Mouse (Mus musculus): ENCODE data around the gene Notch1. TPM values are rescaled to one million over a fixed set of nuclear protein-coding genes. Genes with fewer than 3 reads are reported as not detected.

Notch1 gene
- total RNA-seq, 2 experiments from 2014 or later, result 23.8 to 23.9 TPM

GRCm38 (mm10) chr2:26496451-26496850 lies 20.0 kb downstream of the Notch1 start:
- intact Hi-C loops (cut with DNase I), result no loop called here
- DNase-seq (ENCODE audit: extremely low spot score in 1 of 2, low spot score in 2 of 2), result no peak
- H3K4me3 ChIP-seq, result no peak overlapping the region
- H3K27ac ChIP-seq, result peak overlapping the region; percentile 28; the same call in 1 of the 2 replicates
- TF ChIP-seq CTCF (IDR thresholded peaks at IDR 0.05), result no peak

DNA sequence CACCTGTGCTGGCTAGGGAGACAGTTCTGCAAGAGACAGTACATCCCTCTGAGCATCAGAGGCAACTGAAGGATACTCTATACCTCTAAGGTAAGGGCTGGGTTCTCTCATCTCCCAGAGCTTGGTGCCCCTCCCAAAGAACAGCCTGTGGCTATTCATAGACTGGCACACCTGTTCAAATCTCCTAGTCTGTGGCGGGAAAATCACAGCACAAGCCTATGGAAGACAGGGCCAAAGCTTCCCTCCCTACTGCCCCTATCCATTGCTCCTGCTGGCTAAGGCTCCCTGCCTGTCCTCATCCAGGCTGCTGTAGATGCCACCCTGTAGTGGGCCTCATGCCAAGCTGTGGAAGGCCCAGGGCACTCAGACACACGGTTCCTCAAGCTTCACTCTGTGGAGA lies 20.8 kb downstream of the Notch1 start:
- no peak for DNase-seq (ENCODE audit: extremely low spot score in 1 of 2, low spot score in 2 of 2)
- Histone ChIP-seq H3K4me3 (no peak overlapping the region), H3K27ac (no peak overlapping the region; the same call in 1 of the 2 replicates)
- TF ChIP-seq CTCF (IDR thresholded peaks at IDR 0.05), result no peak
- intact Hi-C loops (cut with DNase I), result no loop called here

DNA sequence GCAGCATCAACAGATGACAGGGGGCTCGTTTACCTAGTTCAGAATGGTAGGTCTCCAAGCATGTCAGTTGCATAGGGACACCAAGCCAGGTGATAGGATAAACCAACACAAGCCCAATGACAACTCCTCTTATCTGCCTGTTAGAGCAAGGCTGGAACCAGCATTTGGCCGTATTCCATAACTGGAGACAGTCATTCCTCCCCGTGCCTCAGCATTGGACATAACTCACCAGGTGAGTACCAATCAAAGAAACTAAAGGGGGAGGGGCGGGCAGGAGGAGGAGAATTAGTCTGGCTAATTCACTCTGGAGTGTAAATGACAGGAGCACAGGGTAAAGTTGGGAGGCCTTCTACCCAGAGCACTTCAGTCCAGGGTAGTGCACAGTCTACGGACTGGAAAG lies 21.5 kb downstream of the Notch1 start:
- no peak for DNase-seq (ENCODE audit: extremely low spot score in 1 of 2, low spot score in 2 of 2)
- Histone ChIP-seq H3K4me3 (no peak overlapping the region), H3K27ac (no peak overlapping the region)
- TF ChIP-seq CTCF (IDR thresholded peaks at IDR 0.05), result no peak
- intact Hi-C loops (cut with DNase I), result no loop called here

- intact Hi-C loops (cut with DNase I), result no loop called here
- no peak for DNase-seq (ENCODE audit: extremely low spot score in 1 of 2, low spot score in 2 of 2)
- no peak overlapping the region for H3K27ac ChIP-seq
- TF ChIP-seq CTCF (IDR thresholded peaks at IDR 0.05), result no peak
- no peak overlapping the region for H3K4me3 ChIP-seq
Measured at GRCm38 (mm10) chr2:26494396-26494795, 22.1 kb downstream of the Notch1 start.

GRCm38 (mm10) chr2:26493021-26493781 lies 23.3 kb downstream of the Notch1 start:
- Histone ChIP-seq H3K27ac (peak overlapping the region; percentile 56), H3K4me3 (0 out of 2 replicates have a peak overlapping the region, but pooled peaks have one; percentile 14)
- DNase-seq (ENCODE audit: extremely low spot score in 1 of 2, low spot score in 2 of 2), result no peak
- TF ChIP-seq CTCF (IDR thresholded peaks at IDR 0.05), result no peak
- intact Hi-C loops (cut with DNase I), result no loop called here

DNA sequence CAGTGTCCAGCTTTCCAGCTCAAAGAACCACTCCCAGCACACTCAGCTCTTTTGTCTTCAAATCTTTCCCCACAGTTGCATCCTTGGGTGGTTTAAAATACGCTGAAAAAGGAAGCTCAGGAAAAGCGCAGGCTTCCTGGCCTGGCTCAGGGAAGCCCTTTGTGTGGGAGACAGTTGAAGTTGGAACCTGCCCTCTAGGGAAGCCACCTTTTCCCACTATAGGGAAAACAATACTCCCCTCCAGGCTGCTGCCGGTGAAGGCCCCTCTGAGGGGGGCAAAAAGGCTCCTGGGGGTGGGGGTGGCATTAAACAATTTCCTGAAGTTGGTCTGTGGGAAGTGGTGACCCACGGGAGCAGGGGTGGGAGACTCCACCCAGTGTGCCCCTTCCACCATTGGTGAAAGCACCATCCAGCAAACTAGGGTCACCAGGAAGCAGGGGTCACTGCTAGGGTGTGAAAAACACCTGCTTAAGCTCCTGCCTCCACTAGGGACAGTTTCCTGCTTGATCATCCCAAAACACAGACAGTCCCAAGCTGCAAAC lies 25.6 kb downstream of the Notch1 start:
- TF ChIP-seq CTCF (IDR thresholded peaks at IDR 0.05), result no peak
- intact Hi-C loops (cut with DNase I), result no loop called here
- H3K27ac ChIP-seq, result peak overlapping the region; percentile 51
- DNase-seq (ENCODE audit: extremely low spot score in 1 of 2, low spot score in 2 of 2), result no peak
- H3K4me3 ChIP-seq, result no peak overlapping the region

GRCm38 (mm10) chr2:26488535-26489135 lies 27.8 kb downstream of the Notch1 start:
- Histone ChIP-seq H3K27ac (peak overlapping the region; percentile 68; the same call in 1 of the 2 replicates), H3K4me3 (no peak overlapping the region)
- no peak for TF ChIP-seq CTCF (IDR thresholded peaks at IDR 0.05)
- no peak for DNase-seq (ENCODE audit: extremely low spot score in 1 of 2, low spot score in 2 of 2)
- intact Hi-C loops (cut with DNase I), result no loop called here

DNA sequence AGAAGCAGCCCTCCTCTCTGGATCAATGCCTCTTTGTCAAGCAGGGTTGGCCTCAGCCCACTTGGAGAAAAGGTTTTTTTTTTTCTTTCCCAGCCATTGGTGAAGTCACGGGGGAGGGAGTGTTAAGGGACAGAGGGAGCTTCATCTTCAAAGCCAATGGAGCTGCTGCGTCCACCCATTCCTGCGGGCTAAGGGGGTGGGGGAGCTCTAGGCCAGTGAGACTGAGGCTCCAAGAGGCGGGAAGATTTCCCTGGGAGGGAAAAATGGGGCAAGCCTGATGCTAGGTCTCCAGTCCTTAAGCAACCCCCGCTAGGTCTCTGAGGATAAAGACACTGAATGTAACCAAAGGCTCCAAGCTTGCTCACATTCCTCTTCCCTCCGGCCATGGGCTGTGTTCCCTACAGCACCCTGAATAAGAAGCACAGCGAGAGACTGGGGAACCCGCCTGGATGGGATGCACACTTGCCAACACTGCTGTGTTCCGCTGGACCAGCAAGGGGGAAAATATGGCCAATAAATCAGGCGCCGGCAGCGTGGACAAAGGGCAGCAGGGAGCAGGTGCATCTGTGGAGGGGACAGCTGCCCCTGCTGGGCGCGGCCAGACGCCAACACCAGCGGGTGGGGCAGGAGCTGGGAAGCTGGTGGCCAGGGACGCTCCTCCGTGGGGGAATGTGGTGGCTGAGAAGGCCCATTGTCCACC lies 29.0 kb downstream of the Notch1 start:
- Histone ChIP-seq H3K27ac (peak overlapping the region; percentile 68; the same call in 1 of the 2 replicates), H3K4me3 (0 out of 2 replicates have a peak overlapping the region, but pooled peaks have one; percentile 5)
- intact Hi-C loops (cut with DNase I), result loop anchor here (1.0 kb wide), 1 partner anchor 13 kb away; no protein-coding TSS in a partner anchor
- DNase-seq (ENCODE audit: extremely low spot score in 1 of 2, low spot score in 2 of 2), result peak; percentile 36 to 56
- TF ChIP-seq CTCF (IDR thresholded peaks at IDR 0.05), result no peak; the same call in 1 of the 2 replicates

GRCm38 (mm10) chr2:26486835-26487321 lies 29.6 kb downstream of the Notch1 start:
- Histone ChIP-seq H3K27ac (peak overlapping the region; percentile 40; the same call in 1 of the 2 replicates), H3K4me3 (no peak overlapping the region)
- intact Hi-C loops (cut with DNase I), result loop anchor here (1.0 kb wide), 1 partner anchor 13 kb away; no protein-coding TSS in a partner anchor
- no peak for DNase-seq (ENCODE audit: extremely low spot score in 1 of 2, low spot score in 2 of 2)
- no peak for TF ChIP-seq CTCF (IDR thresholded peaks at IDR 0.05)

DNA sequence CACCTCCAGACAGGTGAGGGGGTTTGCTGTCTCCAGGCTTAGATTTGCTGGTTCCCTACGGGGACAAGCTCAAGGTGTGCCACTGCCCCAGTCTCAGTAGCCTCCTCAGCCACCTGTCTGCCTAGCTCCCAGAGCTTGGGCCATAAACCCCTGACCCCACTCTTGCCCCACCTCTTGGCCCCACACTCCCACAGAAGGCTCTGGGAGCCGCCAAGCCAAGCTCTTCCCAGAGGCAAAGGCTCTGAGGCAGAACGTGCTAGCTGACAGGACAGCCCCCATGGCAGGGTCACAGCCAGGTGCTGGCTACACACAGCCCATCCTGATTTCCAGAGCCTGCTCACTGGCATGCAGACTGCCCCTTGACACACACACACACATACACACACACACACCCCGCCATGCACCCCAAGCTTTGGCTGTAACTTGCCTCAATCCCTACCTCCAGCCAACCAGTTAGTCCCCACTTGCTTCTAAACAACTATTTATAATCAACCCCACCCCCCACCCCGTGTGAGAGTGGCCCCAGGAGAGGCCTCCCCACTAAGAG lies 30.1 kb downstream of the Notch1 start:
- no peak for TF ChIP-seq CTCF (IDR thresholded peaks at IDR 0.05)
- DNase-seq (ENCODE audit: extremely low spot score in 1 of 2, low spot score in 2 of 2), result no peak
- intact Hi-C loops (cut with DNase I), result no loop called here
- Histone ChIP-seq H3K4me3 (no peak overlapping the region), H3K27ac (peak overlapping the region; percentile 57)

DNA sequence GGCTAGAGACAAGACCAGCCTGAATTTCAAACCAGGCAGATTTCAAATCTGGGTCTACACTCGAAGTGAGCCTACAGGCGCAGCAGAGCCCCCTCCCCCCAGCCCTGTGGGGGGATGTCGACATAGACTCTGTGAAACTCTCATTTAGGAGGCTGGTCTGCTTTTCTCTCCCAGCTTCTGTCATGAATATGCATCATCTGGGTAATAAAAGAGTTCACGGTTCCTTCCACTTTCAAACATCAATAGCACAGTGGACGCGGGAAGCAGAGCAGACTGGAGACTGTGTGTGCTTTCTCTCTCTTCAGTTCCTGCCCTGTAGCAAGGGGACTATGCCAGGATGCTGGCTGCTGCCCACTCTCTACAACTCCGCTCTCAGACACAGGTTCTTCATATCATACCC lies 30.8 kb downstream of the Notch1 start:
- peak in 1 of 2 experiments; percentile 32 for DNase-seq (ENCODE audit: extremely low spot score in 1 of 2, low spot score in 2 of 2)
- intact Hi-C loops (cut with DNase I), result no loop called here
- no peak for TF ChIP-seq CTCF (IDR thresholded peaks at IDR 0.05)
- no peak overlapping the region for H3K4me3 ChIP-seq
- H3K27ac ChIP-seq, result peak overlapping the region; percentile 57
